Mouse (Mus musculus) stomach, postnatal 0 days (tissue): ENCODE measurements around the gene Gpr19.

Experiments used
- CTCF ChIP-seq: IDR thresholded peaks from 2 replicates; pipeline ENCODE4 v1.5.1; 2016; ENCODE audit warnings: antibody characterized with exemption, low read depth, mild to moderate bottlenecking, moderate library complexity
- EP300 ChIP-seq: optimal IDR thresholded peaks from 2 replicates; pipeline ENCODE3; 2016; ENCODE audit warnings: antibody characterized with exemption

GRCm38 (mm10) chr6:134877276-134877675 is 21.1 kb downstream of the Gpr19 start:
- TF ChIP-seq CTCF = no peak
- no peak for TF ChIP-seq EP300
